8 mouse cellular contexts compared by ENCODE assay signal in the genomic region with DNA sequence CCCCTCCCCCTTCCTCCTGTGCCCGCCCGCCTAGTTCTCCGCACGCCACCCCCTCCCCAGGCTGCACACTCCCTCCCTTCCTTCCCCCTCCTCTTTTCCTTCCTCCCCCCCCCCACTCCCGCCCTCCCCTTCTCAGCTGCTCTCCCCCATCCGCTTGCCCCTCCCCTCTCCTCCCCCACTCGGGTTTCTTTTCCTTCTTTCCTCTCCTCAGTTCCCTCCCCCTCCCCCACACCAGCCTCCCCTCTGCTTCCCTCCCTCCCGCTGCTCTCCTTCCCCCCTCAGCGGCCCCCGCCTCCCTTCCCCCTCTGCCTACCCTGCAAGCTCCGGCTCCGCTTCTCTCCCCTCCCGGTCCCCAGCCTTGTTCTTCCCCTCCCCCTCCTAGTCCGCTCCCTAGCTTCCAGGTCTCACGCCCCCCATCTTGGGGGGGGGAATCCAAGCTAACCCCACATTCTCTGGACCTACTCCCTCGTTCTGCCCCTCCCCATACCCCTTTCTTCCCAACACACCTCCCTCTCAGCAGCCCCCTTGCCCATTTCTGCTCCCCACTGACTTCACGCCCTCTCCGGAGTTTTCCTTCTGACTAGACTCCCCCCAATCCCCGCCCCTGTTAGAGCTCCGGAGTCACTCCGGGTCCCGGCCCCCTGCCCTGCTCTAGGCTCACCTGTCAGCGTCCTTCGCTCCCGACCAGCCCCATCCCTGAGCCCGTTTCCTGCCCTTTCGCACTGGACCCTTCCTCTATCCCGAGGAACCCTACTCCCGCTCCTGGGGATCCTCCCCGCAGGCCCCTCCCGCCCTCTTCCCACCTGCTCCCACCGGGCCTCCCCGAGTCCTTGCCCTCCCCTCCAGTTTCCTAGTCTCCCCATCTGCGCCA. TPM values are rescaled to one million over a fixed set of nuclear protein-coding genes. Genes with fewer than 3 reads are reported as not detected.
DNase-seq lines count a peak whose midpoint lies in the region; ATAC-seq and TF ChIP-seq lines count a peak whose summit lies in the region.

No protein-coding gene starts in this region.

- no peak for TF ChIP-seq CTCF in C2C12 (IDR thresholded peaks at IDR 0.05; ENCODE audit: control insufficient read depth, insufficient read depth, insufficient read length)
- TF ChIP-seq CTCF in heart, adult 2 months (IDR thresholded peaks at IDR 0.05): no peak
- TF ChIP-seq CTCF in kidney, postnatal 0 days (IDR thresholded peaks at IDR 0.05; ENCODE audit: low read depth): no peak
- no peak for TF ChIP-seq CTCF in liver, postnatal 0 days (IDR thresholded peaks at IDR 0.05; ENCODE audit: low read depth)

- H3K9ac ChIP-seq in heart, adult 2 months (ENCODE audit: low read depth, low read length): peak overlapping the region; percentile 89
- peak overlapping the region; percentile 93 for H3K9ac ChIP-seq in kidney, postnatal 0 days (ENCODE audit: low read depth, low read length)
- peak overlapping the region; percentile 64 for H3K9ac ChIP-seq in liver, postnatal 0 days (replicated peaks)

- WGBS in heart, adult 2 months: 1% methylated on average over 32 of the region's 34 CpGs
- WGBS in kidney, postnatal 0 days: 2% methylated on average over 29 of the region's 34 CpGs
- WGBS in liver, postnatal 0 days (ENCODE audit: insufficient replicate concordance): 1% methylated on average over 30 of the region's 34 CpGs

- no peaks in the 10 kb centered on the region for H3K9me3 ChIP-seq in kidney, postnatal 0 days (replicated peaks; ENCODE audit: low read length)
- H3K9me3 ChIP-seq in liver, postnatal 0 days (ENCODE audit: low read length): no peaks in the 10 kb centered on the region

- peak overlapping the region; percentile 74 for H3K4me2 ChIP-seq in kidney, postnatal 0 days (ENCODE audit: low read length)
- H3K4me2 ChIP-seq in liver, postnatal 0 days (ENCODE audit: low read depth, low read length): peak overlapping the region; percentile 85

- intact Hi-C loops in heart, adult 2 months (cut with DNase I): loop anchor here (5.0 kb wide), 1 partner anchor 108 kb away; a partner anchor contains a TSS

- peak overlapping the region; percentile 14 for H3K4me3 ChIP-seq in C2C12 (ENCODE audit: insufficient read depth, poor library complexity, severe bottlenecking)
- H3K4me3 ChIP-seq in heart, adult 2 months: peak overlapping the region; percentile 88
- peak overlapping the region; percentile 95 for H3K4me3 ChIP-seq in kidney, postnatal 0 days (replicated peaks; ENCODE audit: low read depth, low read length)
- H3K4me3 ChIP-seq in liver, postnatal 0 days (ENCODE audit: low read depth, low read length): peak overlapping the region; percentile 63

- H3K27ac ChIP-seq in heart, adult 2 months: peak overlapping the region; percentile 89
- H3K27ac ChIP-seq in kidney, postnatal 0 days: peak overlapping the region; percentile 97
- H3K27ac ChIP-seq in liver, postnatal 0 days (ENCODE audit: low read depth): peak overlapping the region; percentile 83

- no peaks in the 10 kb centered on the region for H3K36me3 ChIP-seq in C2C12 (ENCODE audit: control insufficient read depth, insufficient read depth)
- H3K36me3 ChIP-seq in heart, adult 2 months (ENCODE audit: control insufficient read depth, insufficient read depth, low read length): no peaks in the 10 kb centered on the region
- peaks cover 11% of the 10 kb centered on the region; the same call in 1 of the 2 replicates for H3K36me3 ChIP-seq in kidney, postnatal 0 days (ENCODE audit: insufficient read depth, low read length)
- peaks cover 8% of the 10 kb centered on the region; the same call in 1 of the 2 replicates for H3K36me3 ChIP-seq in liver, postnatal 0 days (replicated peaks; ENCODE audit: insufficient read depth, low read length)

- TF ChIP-seq EP300 in heart, adult 2 months (IDR thresholded peaks at IDR 0.05; ENCODE audit: insufficient read depth, low read depth, low read length): no peak
- no peak for TF ChIP-seq EP300 in liver, postnatal 0 days (IDR thresholded peaks at IDR 0.05; ENCODE audit: low read depth)

- H3K27me3 ChIP-seq in C2C12 (ENCODE audit: control insufficient read depth, insufficient read depth, insufficient read length): peaks cover 4% of the 10 kb centered on the region
- no peaks in the 10 kb centered on the region for H3K27me3 ChIP-seq in heart, adult 2 months (ENCODE audit: control insufficient read depth, insufficient read depth, low read length)
- H3K27me3 ChIP-seq in kidney, postnatal 0 days (ENCODE audit: insufficient read depth, low read length): no peaks in the 10 kb centered on the region
- 0 out of 2 replicates have a peak, but pooled peaks cover 4% of the 10 kb centered on the region for H3K27me3 ChIP-seq in liver, postnatal 0 days (ENCODE audit: insufficient read depth, low read length)

- peak; percentile 74 for DNase-seq in adrenal gland, adult 8-10 months
- DNase-seq in embryo, embryonic 9.5 days (ENCODE audit: extremely low spot score): peak; percentile 94
- peak; percentile 50 to 71 for DNase-seq in heart, adult 2 months
- peak; percentile 92 for DNase-seq in kidney, postnatal 0 days (ENCODE audit: low spot score)
- DNase-seq in liver, postnatal 0 days: peak; percentile 82
- DNase-seq in ovary, adult 18-20 months (ENCODE audit: low spot score): peak; percentile 74
- DNase-seq in urinary bladder, postnatal 25 days (ENCODE audit: low spot score): peak; percentile 71

- H3K4me1 ChIP-seq in heart, adult 2 months (ENCODE audit: control insufficient read depth, insufficient read depth, low read length): peaks cover 7% of the 10 kb centered on the region
- peaks cover 35% of the 10 kb centered on the region for H3K4me1 ChIP-seq in kidney, postnatal 0 days (replicated peaks; ENCODE audit: insufficient read depth, low read length)
- H3K4me1 ChIP-seq in liver, postnatal 0 days (ENCODE audit: insufficient read depth): peaks cover 2% of the 10 kb centered on the region; the same call in 1 of the 2 replicates

- ATAC-seq in kidney, postnatal 0 days (replicated peaks; ENCODE audit: low FRiP score, low read depth): peak; percentile 53
- ATAC-seq in liver, postnatal 0 days: peak; percentile 66

- no peak for TF ChIP-seq POLR2A in heart, adult 2 months (IDR thresholded peaks at IDR 0.05; ENCODE audit: insufficient read depth, low read depth, low read length)

- peak overlapping the region; percentile 48 for H3ac ChIP-seq in C2C12 (ENCODE audit: control insufficient read depth, insufficient read length, low read depth)

- no peaks in the 10 kb centered on the region for H3K79me2 ChIP-seq in C2C12 (ENCODE audit: control insufficient read depth, insufficient read depth)
- no peaks in the 10 kb centered on the region for H3K79me2 ChIP-seq in heart, adult 2 months (replicated peaks; ENCODE audit: control insufficient read depth, insufficient read depth, low read length)

- no peaks in the 10 kb centered on the region for H3K79me3 ChIP-seq in C2C12 (ENCODE audit: low read depth)

TF ChIP-seq in C2C12, 6 proteins besides CTCF, POLR2A, EP300 and RAD21:
- TF ChIP-seq CEBPB (IDR thresholded peaks at IDR 0.05; ENCODE audit: low read depth) (no peak), FOSL1 (IDR thresholded peaks at IDR 0.05; ENCODE audit: insufficient read depth, low read length, poor library complexity, severe bottlenecking) (no peak), MYOG (IDR thresholded peaks at IDR 0.05; ENCODE audit: control insufficient read depth, extremely low read depth, insufficient read length) (no peak), USF1 (IDR thresholded peaks at IDR 0.05; ENCODE audit: low read depth) (no peak), MYOD1 (IDR thresholded peaks at IDR 0.05; ENCODE audit: control insufficient read depth, insufficient read length, low read depth) (no peak), MAX (IDR thresholded peaks at IDR 0.05) (no peak)

RNA-seq across cellular contexts. Expression of a gene that starts 1.1 kb away (rescaled TPM):
- polyA plus RNA-seq in C2C12 (2012; fragmentation: generic; extraction: Trizol): 0.75 TPM
- 10 to 100 TPM; 56.7 to 68.0 (median 60.6) TPM for total RNA-seq in adrenal gland, adult 8-10 months (2022)
- total RNA-seq in heart, adult 2 months (2021): 10 to 100 TPM in 1 of 2 experiments, 1 to 10 TPM in 1; 9.7 to 11.8 TPM
- polyA plus RNA-seq in heart, adult 2 months (2012; rRNA removed): 11.0 and 13.0 TPM in 2 replicates
- polyA plus RNA-seq in kidney, postnatal 0 days (2015; fragmentation: Nextera tagmentation; extraction: Ambion mirVana): 27.9 and 33.4 TPM in 2 replicates
- polyA plus RNA-seq in liver, postnatal 0 days (2015; fragmentation: Nextera tagmentation; extraction: Ambion mirVana): 4.9 TPM in 2 replicates

RNA-seq across cellular contexts. Expression of a gene that starts 3.5 kb away (rescaled TPM):
- 0.13 TPM for polyA plus RNA-seq in C2C12 (2012; fragmentation: generic; extraction: Trizol)
- total RNA-seq in adrenal gland, adult 8-10 months (2022): 1 to 10 TPM; 2.7 to 9.7 (median 5.6) TPM
- total RNA-seq in heart, adult 2 months (2021): under 1 TPM; 0.18 to 0.47 TPM
- 0.85 and 1.7 TPM in 2 replicates for polyA plus RNA-seq in heart, adult 2 months (2012; rRNA removed)
- polyA plus RNA-seq in kidney, postnatal 0 days (2015; fragmentation: Nextera tagmentation; extraction: Ambion mirVana): 0.46 and 0.64 TPM in 2 replicates
- polyA plus RNA-seq in liver, postnatal 0 days (2015; fragmentation: Nextera tagmentation; extraction: Ambion mirVana): 0.01 and 0.06 TPM in 2 replicates

RNA-seq across cellular contexts. Expression of a gene that starts 49.2 kb away (rescaled TPM):
- 2.7 TPM for polyA plus RNA-seq in C2C12 (2012; fragmentation: generic; extraction: Trizol)
- 10 to 100 TPM; 44.0 to 56.6 (median 50.8) TPM for total RNA-seq in adrenal gland, adult 8-10 months (2022)
- total RNA-seq in heart, adult 2 months (2021): 10 to 100 TPM; 16.1 to 21.0 TPM
- polyA plus RNA-seq in heart, adult 2 months (2012; rRNA removed): 20.6 and 23.8 TPM in 2 replicates
- 15.7 and 16.0 TPM in 2 replicates for polyA plus RNA-seq in kidney, postnatal 0 days (2015; fragmentation: Nextera tagmentation; extraction: Ambion mirVana)
- polyA plus RNA-seq in liver, postnatal 0 days (2015; fragmentation: Nextera tagmentation; extraction: Ambion mirVana): 1.9 and 2.2 TPM in 2 replicates

Comparison
In these comparisons a context has a peak if more than half of its experiments do, and no peak if none do; other contexts are left out.
1. Peak in every context shown above with its lines: DNase-seq, ATAC-seq, H3K4me3 ChIP-seq and H3K27ac ChIP-seq.
2. H3K4me3 ChIP-seq: peak in every context shown above with its lines; median percentile 95 in kidney, postnatal 0 days; 88 in heart, adult 2 months; 63 in liver, postnatal 0 days; 14 in C2C12.